Mouse (Mus musculus) midbrain, embryonic 10.5 days (tissue): ENCODE measurements at regions not wholly inside any gene's neighbourhood (a gene's known extent, or its start where the extent isn't known, plus 50 kb on each side); places are given as distances from the start of the nearest gene placed in this dataset.

Experiments
- DNase-seq: peaks from one replicate; pipeline ENCODE4 v3.0.0-alpha.2; 2017; ENCODE audit warnings: low spot score
- H3K27ac ChIP-seq: fragments of 300-500 bp; sonication (generic); replicated peaks from 2 replicates; pipeline ENCODE4 v1.5.1; 2016; ENCODE audit warnings: mild to moderate bottlenecking
- H3K27me3 ChIP-seq: fragments of 300-500 bp; sonication (generic); 2 replicates; pipeline ENCODE4 v1.6.1; 2016; ENCODE audit warnings: low read depth, mild to moderate bottlenecking; ENCODE audit not compliant: poor library complexity, severe bottlenecking
- H3K36me3 ChIP-seq: fragments of 300-500 bp; sonication (generic); 2 replicates; pipeline ENCODE4 v1.6.1; 2016; ENCODE audit warnings: mild to moderate bottlenecking, moderate library complexity
- H3K4me1 ChIP-seq: fragments of 300-500 bp; sonication (generic); 2 replicates; pipeline ENCODE4 v1.6.1; 2016
- H3K4me3 ChIP-seq: fragments of 300-500 bp; sonication (generic); 2 replicates; pipeline ENCODE4 v1.5.1; 2016; ENCODE audit warnings: mild to moderate bottlenecking, moderate library complexity
- H3K9me3 ChIP-seq: fragments of 300-500 bp; sonication (generic); replicated peaks from 2 replicates; pipeline ENCODE4 v1.6.1; 2016; ENCODE audit warnings: mild to moderate bottlenecking
- WGBS: fragments of 180-500 bp; shearing (Covaris S2); methylation state at CpG from one replicate; pipeline ENCODE4 v1.1.7; 2016; 5-methylcytosine and 5-hydroxymethylcytosine counted together

DNA sequence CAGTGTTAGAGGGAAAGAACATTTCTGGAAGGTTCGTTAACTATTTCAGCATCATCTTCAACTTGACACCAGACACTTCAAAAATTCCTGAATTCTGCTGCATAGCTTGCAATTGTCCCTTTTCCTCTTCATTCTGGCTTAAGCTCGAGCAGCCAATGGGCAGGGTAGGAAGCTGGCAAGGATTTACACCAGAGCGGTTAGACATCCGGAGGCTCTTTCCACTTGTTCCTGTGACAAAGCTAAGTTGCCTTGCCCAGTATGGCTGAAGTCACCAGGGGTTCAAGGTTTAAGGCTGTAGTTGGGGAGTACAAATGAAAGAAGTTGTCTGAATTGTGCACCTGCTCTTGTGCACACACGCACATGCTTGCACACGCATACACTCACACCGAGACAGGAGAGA lies 206.8 kb upstream of the Serp2 start:
- Histone ChIP-seq H3K4me3 (no peak overlapping the region), H3K9me3 (no peaks in the 10 kb centered on the region), H3K27ac (no peak overlapping the region), H3K36me3 (no peaks in the 10 kb centered on the region), H3K27me3 (peaks cover 55% of the 10 kb centered on the region), H3K4me1 (peaks cover 39% of the 10 kb centered on the region)
- 94% methylated on average over 7 of the region's 7 CpGs for WGBS
- DNase-seq = no peak

DNA sequence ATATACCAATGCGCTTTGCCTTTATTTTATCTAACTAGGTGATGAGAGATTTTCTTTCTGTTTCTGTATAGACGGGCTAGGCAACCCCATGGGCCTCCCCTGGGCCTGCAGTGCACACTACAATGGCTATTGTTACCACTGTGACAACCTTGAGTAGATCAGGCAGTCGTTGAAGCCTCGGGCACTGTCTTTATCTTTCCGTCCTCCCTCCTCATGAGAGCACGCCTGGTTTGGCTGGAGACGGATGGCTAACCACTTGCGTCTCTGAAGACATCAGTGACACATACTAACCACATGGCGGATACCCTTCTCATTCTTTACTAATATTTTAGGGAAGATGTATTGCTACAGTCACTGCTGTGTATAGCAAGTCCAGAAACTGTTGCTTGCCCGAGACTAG lies 206.1 kb upstream of the Serp2 start:
- H3K27ac ChIP-seq = no peak overlapping the region
- H3K9me3 ChIP-seq = no peaks in the 10 kb centered on the region
- no peak for DNase-seq
- H3K4me3 ChIP-seq = no peak overlapping the region
- peaks cover 39% of the 10 kb centered on the region for H3K4me1 ChIP-seq
- WGBS = 66% methylated on average over 10 of the region's 10 CpGs
- H3K36me3 ChIP-seq = no peaks in the 10 kb centered on the region
- H3K27me3 ChIP-seq = peaks cover 48% of the 10 kb centered on the region

DNA sequence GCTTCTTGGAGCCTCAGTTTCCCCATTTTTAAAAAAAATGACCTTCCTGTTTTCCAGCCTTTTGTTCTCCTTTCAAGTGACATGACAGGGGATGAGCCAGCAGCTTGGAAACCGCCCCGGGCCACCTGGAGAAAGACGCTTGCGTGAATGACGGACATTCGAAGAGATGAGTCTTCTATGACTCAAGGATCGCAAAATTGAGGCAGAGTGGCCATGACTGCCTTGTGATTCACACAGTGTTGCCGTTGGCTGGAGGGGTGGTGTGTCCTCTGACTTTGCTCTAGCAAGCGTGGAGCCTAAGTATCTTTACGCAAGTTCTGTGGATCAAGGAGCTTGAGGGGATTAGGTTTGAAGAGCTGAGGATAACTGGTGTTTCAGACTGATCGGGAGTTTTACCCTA lies 205.0 kb upstream of the Serp2 start:
- Histone ChIP-seq H3K4me3 (no peak overlapping the region), H3K27ac (no peak overlapping the region), H3K4me1 (peaks cover 37% of the 10 kb centered on the region), H3K9me3 (no peaks in the 10 kb centered on the region), H3K36me3 (no peaks in the 10 kb centered on the region), H3K27me3 (peaks cover 37% of the 10 kb centered on the region)
- DNase-seq = no peak
- WGBS = 89% methylated on average over 11 of the region's 11 CpGs

DNA sequence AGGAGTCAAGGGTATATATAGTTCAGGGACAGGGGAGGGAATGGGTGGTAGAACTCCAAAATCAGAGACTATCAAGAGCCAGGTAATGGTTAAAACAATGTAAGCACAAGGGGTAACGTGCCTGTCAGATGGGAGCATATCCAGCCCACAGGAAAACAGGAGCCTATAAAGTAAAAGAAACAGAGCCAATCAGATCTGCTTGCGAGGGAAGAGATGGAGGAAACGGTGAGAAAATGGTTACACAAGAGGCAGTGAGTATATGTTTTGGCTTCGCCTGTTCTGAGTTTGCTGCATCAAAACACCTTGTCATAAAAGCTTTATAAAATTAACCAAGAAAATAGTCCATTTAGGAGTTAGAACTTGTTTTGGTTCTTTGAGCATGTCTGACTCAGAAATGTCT lies 204.6 kb upstream of the Serp2 start:
- no peak for DNase-seq
- Histone ChIP-seq H3K27ac (no peak overlapping the region), H3K4me3 (no peak overlapping the region), H3K9me3 (no peaks in the 10 kb centered on the region), H3K4me1 (peaks cover 34% of the 10 kb centered on the region), H3K27me3 (peaks cover 33% of the 10 kb centered on the region), H3K36me3 (no peaks in the 10 kb centered on the region)
- 91% methylated on average over 4 of the region's 4 CpGs for WGBS

DNA sequence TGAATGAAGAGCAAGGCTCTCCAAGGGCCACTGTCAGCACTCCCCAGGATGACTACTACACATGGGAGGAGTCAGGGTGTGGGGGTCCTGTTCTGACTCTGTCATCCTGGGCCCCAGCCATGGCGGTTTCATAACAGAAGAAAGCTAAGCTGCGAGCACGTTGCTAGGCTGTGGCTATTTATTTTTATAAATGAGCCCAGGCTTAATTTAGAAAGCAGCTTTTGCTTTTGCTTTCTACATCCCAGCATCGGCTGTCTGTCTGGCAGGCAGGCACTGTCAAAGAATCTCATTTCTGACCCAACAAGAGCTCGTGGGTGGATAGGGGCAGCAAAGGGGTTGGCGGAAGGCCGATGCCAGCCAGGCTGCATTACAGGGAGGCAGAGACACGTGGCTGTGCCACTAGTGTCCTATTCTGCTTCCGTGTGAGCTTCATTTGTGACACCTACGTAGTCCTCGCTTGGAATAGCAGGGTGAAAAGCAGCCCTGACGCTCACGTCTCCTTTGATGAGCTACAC lies 203.9 kb upstream of the Serp2 start:
- 91% methylated on average over 13 of the region's 13 CpGs for WGBS
- Histone ChIP-seq H3K27me3 (peaks cover 25% of the 10 kb centered on the region), H3K4me1 (peaks cover 32% of the 10 kb centered on the region), H3K9me3 (no peaks in the 10 kb centered on the region), H3K36me3 (no peaks in the 10 kb centered on the region), H3K4me3 (no peak overlapping the region), H3K27ac (no peak overlapping the region)
- DNase-seq = no peak

DNA sequence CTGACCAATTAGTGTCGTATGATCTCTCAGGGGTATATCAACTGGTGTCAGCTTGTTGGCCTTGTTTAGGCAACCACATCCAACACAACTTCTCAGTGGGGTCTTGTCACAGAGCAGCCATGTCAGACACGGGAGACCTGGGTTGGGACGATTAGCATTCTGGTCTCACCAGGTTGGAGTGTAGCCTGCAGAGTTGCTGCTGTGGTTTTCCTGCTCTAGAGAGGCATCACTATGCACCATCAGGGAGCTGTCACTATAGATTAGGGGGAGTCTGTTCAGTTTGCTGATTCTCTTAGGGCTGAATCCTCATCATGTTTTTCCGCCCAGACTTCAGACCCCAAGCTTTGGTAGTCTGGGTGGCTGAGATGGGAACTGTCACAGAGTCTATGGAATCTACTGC lies 202.7 kb upstream of the Serp2 start:
- Histone ChIP-seq H3K4me3 (no peak overlapping the region), H3K4me1 (peaks cover 21% of the 10 kb centered on the region), H3K27ac (no peak overlapping the region), H3K36me3 (no peaks in the 10 kb centered on the region), H3K9me3 (no peaks in the 10 kb centered on the region), H3K27me3 (peaks cover 18% of the 10 kb centered on the region)
- no peak for DNase-seq
- WGBS = 90% methylated on average over 4 of the region's 4 CpGs

DNA sequence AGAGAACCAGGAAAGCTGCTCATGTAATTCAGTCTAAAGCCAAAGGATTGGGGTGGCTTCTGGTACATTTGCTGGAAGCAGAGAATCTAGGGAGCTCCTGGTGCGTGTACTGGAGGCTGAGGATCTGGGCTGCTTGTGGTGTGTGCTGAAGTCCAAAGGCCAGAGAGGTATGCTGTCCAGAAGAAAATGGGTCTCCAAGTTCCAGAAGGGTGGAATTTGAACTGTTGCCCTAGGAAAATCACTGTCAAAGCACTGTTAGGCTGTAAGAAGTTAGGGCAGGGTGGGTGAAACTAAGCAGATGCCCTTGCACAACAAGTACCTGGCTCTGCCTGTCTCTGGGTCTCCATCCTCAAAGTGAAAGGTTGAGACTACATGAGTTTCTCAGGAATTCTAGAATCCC lies 201.9 kb upstream of the Serp2 start:
- Histone ChIP-seq H3K9me3 (no peaks in the 10 kb centered on the region), H3K27ac (no peak overlapping the region), H3K27me3 (peaks cover 11% of the 10 kb centered on the region), H3K4me1 (peaks cover 13% of the 10 kb centered on the region), H3K36me3 (no peaks in the 10 kb centered on the region), H3K4me3 (no peak overlapping the region)
- 70% methylated on average over 1 of the region's 1 CpGs for WGBS
- no peak for DNase-seq

DNA sequence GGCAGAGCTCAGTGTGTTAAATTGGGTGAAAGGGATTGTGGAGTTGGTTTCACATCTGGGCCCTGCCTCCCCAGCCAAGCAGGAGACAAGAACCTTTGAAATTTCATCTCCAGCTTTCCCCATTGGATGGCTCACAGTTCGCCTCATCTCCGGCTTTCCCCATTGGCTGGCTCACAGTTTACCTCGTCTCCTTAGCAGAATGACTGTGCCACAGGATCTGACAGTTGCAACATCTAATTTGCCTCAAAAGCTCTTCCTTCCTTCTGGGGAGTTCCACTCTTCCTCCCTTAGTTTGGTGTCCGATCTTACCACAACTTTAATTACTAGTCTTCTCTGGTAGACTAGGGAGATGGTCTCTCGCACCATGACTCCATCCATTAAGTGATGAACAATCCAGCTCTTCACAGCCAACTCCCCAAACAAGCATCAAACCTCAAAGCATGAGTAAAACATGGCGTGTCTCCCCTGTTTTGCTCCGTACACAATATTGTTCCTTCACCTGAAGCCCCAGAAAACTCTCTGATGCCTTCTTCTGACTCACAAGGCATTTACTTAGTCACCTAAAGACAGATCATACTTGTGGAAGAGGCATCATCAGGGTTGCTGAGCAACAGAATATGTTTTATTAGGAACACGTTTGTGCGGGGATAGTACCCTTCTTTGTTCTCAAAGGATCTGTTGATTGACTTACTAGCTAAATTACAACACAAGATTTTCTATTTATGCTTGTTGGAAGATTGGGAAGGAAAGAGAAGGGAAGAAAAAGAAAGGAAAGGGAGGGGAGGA lies 199.1 kb upstream of the Serp2 start:
- H3K27me3 ChIP-seq = no peaks in the 10 kb centered on the region
- 83% methylated on average over 9 of the region's 9 CpGs for WGBS
- DNase-seq = no peak

DNA sequence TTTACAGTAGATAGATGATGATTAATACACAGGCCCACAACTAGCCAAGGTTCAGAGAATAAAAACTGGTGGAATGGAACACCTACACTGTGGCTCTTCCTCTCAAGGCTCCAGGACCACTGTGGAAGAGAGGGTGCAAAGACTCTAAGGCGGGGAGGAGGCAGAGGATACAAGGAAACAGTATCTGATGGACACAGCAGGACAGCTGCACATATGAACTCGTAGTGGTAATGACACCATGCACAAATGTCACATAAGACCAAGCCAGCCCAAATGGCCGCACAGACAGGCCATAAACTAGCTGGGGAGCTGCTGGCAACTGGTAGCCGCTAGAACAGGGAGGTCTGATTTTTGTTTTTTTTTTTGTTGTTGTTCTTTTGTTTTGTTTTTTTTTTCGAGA lies 197.0 kb upstream of the Serp2 start:
- WGBS = 89% methylated on average over 5 of the region's 5 CpGs
- Histone ChIP-seq H3K36me3 (no peaks in the 10 kb centered on the region), H3K4me3 (no peak overlapping the region), H3K9me3 (no peaks in the 10 kb centered on the region), H3K4me1 (no peaks in the 10 kb centered on the region), H3K27me3 (no peaks in the 10 kb centered on the region), H3K27ac (no peak overlapping the region)
- no peak for DNase-seq

More for the DNA sequence above, 199.1 kb upstream of the Serp2 start:
- H3K4me3 ChIP-seq = no peak overlapping the region
- no peaks in the 10 kb centered on the region for H3K4me1 ChIP-seq
- no peaks in the 10 kb centered on the region for H3K9me3 ChIP-seq
- no peak overlapping the region for H3K27ac ChIP-seq
- H3K36me3 ChIP-seq = no peaks in the 10 kb centered on the region

DNA sequence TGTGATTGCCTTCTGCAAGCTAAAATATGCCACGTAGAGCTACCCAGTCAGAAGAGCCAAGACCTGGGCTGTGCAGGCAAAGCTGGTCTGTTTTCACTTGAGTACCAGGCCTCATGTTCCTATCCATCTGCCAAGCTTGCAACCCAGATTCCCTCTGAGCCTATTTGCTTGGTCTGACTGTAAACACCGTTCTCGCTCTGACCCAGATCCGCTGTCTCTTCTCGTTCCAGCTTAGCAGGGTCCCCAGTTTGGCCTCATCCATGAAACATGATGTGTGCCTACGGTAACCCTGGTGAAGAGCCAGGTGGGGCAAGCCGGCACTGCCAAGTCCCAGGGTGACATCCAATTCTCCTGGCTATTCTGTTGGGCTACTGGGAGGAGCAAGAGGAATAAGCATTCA lies 192.5 kb upstream of the Serp2 start:
- H3K4me1 ChIP-seq = peaks cover 6% of the 10 kb centered on the region; the same call in 1 of the 2 replicates
- DNase-seq = no peak
- H3K4me3 ChIP-seq = no peak overlapping the region
- H3K27ac ChIP-seq = no peak overlapping the region
- no peaks in the 10 kb centered on the region for H3K9me3 ChIP-seq
- no peaks in the 10 kb centered on the region for H3K27me3 ChIP-seq
- 91% methylated on average over 7 of the region's 7 CpGs for WGBS
- no peaks in the 10 kb centered on the region for H3K36me3 ChIP-seq

DNA sequence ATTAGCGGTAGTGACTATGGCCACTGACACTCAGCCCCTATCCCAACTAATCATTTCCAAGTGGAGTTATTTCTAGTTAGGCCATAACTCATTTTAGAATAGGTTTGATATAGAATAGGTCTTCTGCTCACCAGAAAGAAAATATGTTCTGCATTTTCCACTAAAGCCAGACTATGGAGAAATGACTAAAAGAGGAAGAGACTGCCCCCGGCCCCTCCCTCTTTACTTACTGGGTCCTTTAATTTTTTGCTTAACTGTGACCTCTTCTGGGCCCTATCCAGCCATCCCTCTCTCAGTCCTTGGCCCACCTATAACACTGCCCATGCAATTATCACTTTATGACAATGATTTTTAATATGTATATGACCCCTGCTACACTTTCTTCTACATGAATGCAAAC lies 192.0 kb upstream of the Serp2 start:
- 93% methylated on average over 2 of the region's 2 CpGs for WGBS
- Histone ChIP-seq H3K4me1 (peaks cover 6% of the 10 kb centered on the region; the same call in 1 of the 2 replicates), H3K27ac (no peak overlapping the region), H3K4me3 (no peak overlapping the region), H3K9me3 (no peaks in the 10 kb centered on the region), H3K27me3 (no peaks in the 10 kb centered on the region), H3K36me3 (no peaks in the 10 kb centered on the region)
- DNase-seq = no peak

DNA sequence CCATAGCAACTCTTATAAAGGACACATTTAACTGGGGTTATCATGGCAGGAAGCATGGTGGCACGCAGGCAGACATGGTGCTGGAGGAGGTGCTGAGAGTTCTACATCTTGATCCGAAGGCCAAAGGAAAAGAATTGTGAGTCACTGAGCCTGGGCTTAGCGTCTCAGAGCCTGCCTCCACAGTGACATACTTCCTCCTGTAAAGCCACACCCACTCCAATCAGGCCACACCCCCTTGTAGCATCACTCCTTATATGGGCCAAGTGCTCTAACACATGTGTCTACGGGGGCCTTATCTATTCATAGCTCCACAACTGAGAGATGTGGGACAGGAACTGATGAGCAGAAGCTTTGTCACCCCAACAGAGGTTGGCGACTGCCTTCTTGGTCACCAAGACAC lies 191.1 kb upstream of the Serp2 start:
- no peaks in the 10 kb centered on the region for H3K27me3 ChIP-seq
- H3K4me1 ChIP-seq = peaks cover 6% of the 10 kb centered on the region; the same call in 1 of the 2 replicates
- H3K36me3 ChIP-seq = no peaks in the 10 kb centered on the region
- no peak overlapping the region for H3K4me3 ChIP-seq
- no peak for DNase-seq
- H3K9me3 ChIP-seq = no peaks in the 10 kb centered on the region
- no peak overlapping the region for H3K27ac ChIP-seq
- 93% methylated on average over 5 of the region's 5 CpGs for WGBS

DNA sequence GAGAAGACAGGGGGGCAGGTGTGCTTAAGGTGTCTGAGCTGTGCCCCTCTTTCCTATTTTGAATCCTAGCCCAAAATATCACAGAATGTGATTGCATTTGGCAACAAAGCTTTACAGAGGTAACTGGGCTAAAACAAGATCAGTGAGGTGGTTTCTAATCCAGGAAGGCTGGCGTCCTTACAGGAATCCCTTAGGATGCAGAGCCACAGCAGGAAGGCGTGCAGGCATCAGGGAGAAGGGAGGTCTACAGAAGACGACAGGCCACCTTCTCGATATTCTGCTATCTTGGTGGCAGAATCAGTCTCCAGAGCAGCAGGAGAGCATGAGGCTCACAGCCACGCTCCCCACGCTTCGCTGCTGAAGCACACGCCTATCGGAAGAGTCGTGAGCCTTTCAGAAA lies 189.6 kb upstream of the Serp2 start:
- WGBS = 89% methylated on average over 10 of the region's 10 CpGs
- no peaks in the 10 kb centered on the region for H3K36me3 ChIP-seq
- no peak for DNase-seq
- H3K27ac ChIP-seq = no peak overlapping the region
- H3K27me3 ChIP-seq = no peaks in the 10 kb centered on the region
- no peaks in the 10 kb centered on the region for H3K9me3 ChIP-seq
- peaks cover 6% of the 10 kb centered on the region; the same call in 1 of the 2 replicates for H3K4me1 ChIP-seq
- no peak overlapping the region for H3K4me3 ChIP-seq
